Mouse (Mus musculus): Measurements from ENCODE around the gene Ces4a. TPM values are rescaled to one million over a fixed set of nuclear protein-coding genes. Genes with fewer than 3 reads are reported as not detected.
A peak's percentile ranks its signal among the peaks of the same experiment; 100 is the strongest.
"Not testable (repeated sequence)": the region's sequence is repeated elsewhere in the genome, so short reads cannot be mapped to it uniquely, and the experiment has no call there.

Gene Ces4a
- polyA plus RNA-seq, 1 experiment: not detected

DNA sequence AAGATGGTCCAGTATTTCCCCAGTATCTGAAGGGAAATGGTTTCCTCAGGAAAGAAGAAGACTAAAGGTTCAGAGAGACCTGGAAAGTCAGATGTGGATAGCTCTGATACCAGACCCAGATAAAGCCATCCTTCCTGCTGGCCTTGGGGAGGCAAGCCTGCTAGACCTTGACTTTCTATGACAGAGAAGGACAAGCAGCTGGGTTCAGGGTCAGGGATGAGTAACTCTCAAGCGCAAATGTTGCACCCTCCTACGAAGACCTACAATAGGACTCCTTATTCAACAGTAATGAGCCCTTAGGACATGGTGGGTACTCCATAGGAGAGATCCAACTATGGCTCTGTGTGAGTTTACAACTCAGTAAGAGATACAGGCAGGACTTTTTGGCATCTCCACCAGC lies 33.6 kb downstream of the Ces4a start:
- TF ChIP-seq POLR2A (IDR thresholded peaks at IDR 0.05; ENCODE audit: borderline replicate concordance, extremely low read depth, low read depth, low read length): no peak
- TF ChIP-seq CTCF (IDR thresholded peaks at IDR 0.05; ENCODE audit: insufficient read depth, low read length): no peak
- H3K4me1 ChIP-seq (ENCODE audit: control insufficient read depth, insufficient read depth, low read length): no peaks in the 10 kb centered on the region
- 75% methylated on average over 2 of the region's 2 CpGs for WGBS
- no peak overlapping the region for H3K4me3 ChIP-seq (replicated peaks; ENCODE audit: extremely low read depth, low read depth, low read length)
- no peak for DNase-seq

GRCm38 (mm10) chr8:105167116-105167515 lies 35.5 kb downstream of the Ces4a start:
- Histone ChIP-seq H3K4me1 (ENCODE audit: control insufficient read depth, insufficient read depth, low read length) (peaks cover 2% of the 10 kb centered on the region; the same call in 1 of the 2 replicates), H3K4me3 (replicated peaks; ENCODE audit: extremely low read depth, low read depth, low read length) (no peak overlapping the region)
- no peak for TF ChIP-seq POLR2A (IDR thresholded peaks at IDR 0.05; ENCODE audit: borderline replicate concordance, extremely low read depth, low read depth, low read length)
- TF ChIP-seq CTCF (IDR thresholded peaks at IDR 0.05; ENCODE audit: insufficient read depth, low read length): no peak
- no peak for DNase-seq
- WGBS: 65% methylated on average over 2 of the region's 2 CpGs

GRCm38 (mm10) chr8:105169582-105169981 lies 38.0 kb downstream of the Ces4a start:
- no peak for TF ChIP-seq POLR2A (IDR thresholded peaks at IDR 0.05; ENCODE audit: borderline replicate concordance, extremely low read depth, low read depth, low read length)
- no peak for TF ChIP-seq CTCF (IDR thresholded peaks at IDR 0.05; ENCODE audit: insufficient read depth, low read length)
- Histone ChIP-seq H3K4me3 (replicated peaks; ENCODE audit: extremely low read depth, low read depth, low read length) (no peak overlapping the region), H3K4me1 (ENCODE audit: control insufficient read depth, insufficient read depth, low read length) (peaks cover 5% of the 10 kb centered on the region; the same call in 1 of the 2 replicates)
- no peak for DNase-seq
- WGBS: 44% methylated on average over 3 of the region's 3 CpGs

DNA sequence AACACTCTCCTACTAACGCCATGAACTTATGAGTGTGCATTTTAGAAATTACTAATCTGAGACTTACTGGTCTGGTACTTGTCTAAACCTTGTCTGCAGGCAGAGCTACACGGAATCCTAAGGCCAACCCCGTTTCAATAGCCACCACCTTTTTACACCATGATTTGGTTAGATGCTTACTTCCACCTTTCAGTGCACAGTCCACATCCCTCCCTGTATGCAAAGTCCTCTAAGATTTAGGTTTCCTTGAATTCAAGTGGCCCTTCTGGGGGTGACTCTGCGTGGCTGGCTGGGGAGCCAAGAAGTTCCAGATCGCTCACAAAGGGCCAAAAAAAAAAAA lies 38.4 kb downstream of the Ces4a start:
- DNase-seq: no peak
- H3K4me1 ChIP-seq (ENCODE audit: control insufficient read depth, insufficient read depth, low read length): peaks cover 6% of the 10 kb centered on the region; the same call in 1 of the 2 replicates
- peak overlapping the region; percentile 62 for H3K4me3 ChIP-seq (replicated peaks; ENCODE audit: extremely low read depth, low read depth, low read length)
- WGBS: 2% methylated on average over 5 of the region's 5 CpGs
- no peak for TF ChIP-seq CTCF (IDR thresholded peaks at IDR 0.05; ENCODE audit: insufficient read depth, low read length)
- TF ChIP-seq POLR2A (IDR thresholded peaks at IDR 0.05; ENCODE audit: borderline replicate concordance, extremely low read depth, low read depth, low read length): no peak

DNA sequence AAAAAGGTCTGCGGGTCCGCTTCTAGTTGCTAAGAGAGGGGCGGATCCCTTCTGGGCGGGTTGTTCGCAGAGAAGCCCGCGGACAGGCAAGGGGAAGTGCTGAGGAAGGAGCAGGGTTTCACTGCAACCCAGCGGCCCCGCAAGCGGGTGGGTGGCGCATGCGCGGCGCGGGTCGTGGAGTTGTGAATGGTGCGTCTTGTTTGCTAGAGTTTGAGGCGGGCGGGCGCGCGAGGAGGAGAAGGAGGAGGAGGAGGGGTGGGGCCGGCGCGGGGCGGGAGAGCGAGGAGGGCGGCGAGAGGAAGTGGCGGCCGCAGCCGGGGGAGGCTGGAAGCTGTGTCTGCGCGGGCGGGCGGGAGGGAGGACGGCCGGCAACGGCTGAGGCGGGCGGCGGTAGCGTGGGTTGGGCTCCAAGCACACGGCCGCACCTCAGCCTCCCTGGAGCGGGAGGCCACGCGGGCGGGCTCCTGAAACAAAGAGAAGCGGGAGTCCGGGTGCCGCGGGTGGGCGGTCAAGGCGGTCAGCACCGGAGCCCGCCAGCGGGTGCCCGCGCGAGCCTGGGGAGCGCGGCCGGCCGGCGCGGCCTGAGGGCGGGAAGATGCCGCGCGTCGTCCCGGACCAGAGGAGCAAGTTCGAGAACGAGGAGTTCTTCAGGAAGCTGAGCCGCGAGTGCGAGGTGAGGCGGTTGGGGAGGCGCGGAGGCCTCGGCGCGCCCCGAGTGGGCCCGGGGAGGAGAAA lies 38.9 kb downstream of the Ces4a start, which contains the start of gene Cbfb:
Gene Cbfb (plus strand): TSS at position 294 of the 735 bp plus-strand sequence.
- DNase-seq: peak; percentile 86
- TF ChIP-seq POLR2A (IDR thresholded peaks at IDR 0.05; ENCODE audit: borderline replicate concordance, extremely low read depth, low read depth, low read length) (peak; percentile 63; the same call in 1 of the 2 replicates), CTCF (IDR thresholded peaks at IDR 0.05; ENCODE audit: insufficient read depth, low read length) (no peak)
- H3K4me1 ChIP-seq (ENCODE audit: control insufficient read depth, insufficient read depth, low read length): peaks cover 6% of the 10 kb centered on the region; the same call in 1 of the 2 replicates
- WGBS: under 1% methylated on average over 73 of the region's 86 CpGs
- H3K4me3 ChIP-seq (replicated peaks; ENCODE audit: extremely low read depth, low read depth, low read length): peak within 1 kb of the TSS; percentile 93

GRCm38 (mm10) chr8:105171116-105172002 lies 39.8 kb downstream of the Ces4a start:
- no peak for TF ChIP-seq POLR2A (IDR thresholded peaks at IDR 0.05; ENCODE audit: borderline replicate concordance, extremely low read depth, low read depth, low read length)
- TF ChIP-seq CTCF (IDR thresholded peaks at IDR 0.05; ENCODE audit: insufficient read depth, low read length): no peak
- under 1% methylated on average over 91 of the region's 92 CpGs for WGBS
- DNase-seq: peak; percentile 67
- Histone ChIP-seq H3K4me1 (ENCODE audit: control insufficient read depth, insufficient read depth, low read length) (peaks cover 6% of the 10 kb centered on the region; the same call in 1 of the 2 replicates), H3K4me3 (replicated peaks; ENCODE audit: extremely low read depth, low read depth, low read length) (peak overlapping the region; percentile 93)

GRCm38 (mm10) chr8:105172003-105172362 lies 40.4 kb downstream of the Ces4a start:
- DNase-seq: no peak
- WGBS: 9% methylated on average over 6 of the region's 6 CpGs
- TF ChIP-seq CTCF (IDR thresholded peaks at IDR 0.05; ENCODE audit: insufficient read depth, low read length) (no peak), POLR2A (IDR thresholded peaks at IDR 0.05; ENCODE audit: borderline replicate concordance, extremely low read depth, low read depth, low read length) (no peak)
- H3K4me3 ChIP-seq (replicated peaks; ENCODE audit: extremely low read depth, low read depth, low read length): peak overlapping the region; percentile 33
- peaks cover 6% of the 10 kb centered on the region; the same call in 1 of the 2 replicates for H3K4me1 ChIP-seq (ENCODE audit: control insufficient read depth, insufficient read depth, low read length)

GRCm38 (mm10) chr8:105175287-105175686 lies 43.7 kb downstream of the Ces4a start:
- DNase-seq; H3K4me1 ChIP-seq (ENCODE audit: control insufficient read depth, insufficient read depth, low read length); H3K4me3 ChIP-seq (replicated peaks; ENCODE audit: extremely low read depth, low read depth, low read length): not testable (repeated sequence)
- 94% methylated on average over 3 of the region's 3 CpGs for WGBS

DNA sequence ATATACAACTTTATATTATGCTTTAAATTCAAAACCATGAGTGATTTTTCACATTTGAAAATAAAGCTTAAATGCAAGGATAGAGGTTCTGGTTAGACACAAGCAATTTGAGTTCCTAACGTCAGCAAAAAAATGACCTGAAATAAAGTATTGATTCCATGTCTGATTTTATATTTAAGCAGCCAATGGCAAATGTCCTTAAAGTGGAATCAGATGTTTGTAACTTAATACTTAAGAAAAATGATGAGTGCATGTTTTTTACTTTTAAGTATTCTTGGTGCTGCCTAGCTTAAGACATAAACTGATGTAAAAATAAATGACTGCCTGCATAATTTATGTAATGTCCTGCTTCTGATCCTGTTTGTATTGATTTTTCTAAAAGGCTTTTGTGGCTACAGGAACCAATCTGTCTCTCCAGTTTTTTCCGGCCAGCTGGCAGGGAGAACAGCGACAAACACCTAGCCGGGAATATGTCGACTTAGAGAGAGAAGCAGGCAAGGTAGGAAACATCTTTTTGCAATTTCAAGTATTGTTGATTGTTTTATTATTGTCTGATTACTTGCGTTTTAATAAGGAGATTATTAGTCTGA lies 46.7 kb downstream of the Ces4a start:
- DNase-seq: no peak
- no peak overlapping the region for H3K4me3 ChIP-seq (replicated peaks; ENCODE audit: extremely low read depth, low read depth, low read length)
- peaks cover 5% of the 10 kb centered on the region for H3K4me1 ChIP-seq (ENCODE audit: control insufficient read depth, insufficient read depth, low read length)
- WGBS: 82% methylated on average over 6 of the region's 6 CpGs
- TF ChIP-seq POLR2A (IDR thresholded peaks at IDR 0.05; ENCODE audit: borderline replicate concordance, extremely low read depth, low read depth, low read length) (no peak), CTCF (IDR thresholded peaks at IDR 0.05; ENCODE audit: insufficient read depth, low read length) (no peak)

Data from lung, adult 2 months (tissue).